Mouse (Mus musculus) brain, embryonic 14.5 days (tissue): ENCODE measurements around the gene Bach2.

ENCODE experiments used
- CTCF ChIP-seq: fragments of 200-500 bp; IDR thresholded peaks from 2 replicates; pipeline ENCODE4 v1.5.1; 2012; ENCODE audit warnings: inconsistent platforms, mild to moderate bottlenecking, moderate library complexity, borderline replicate concordance; ENCODE audit not compliant: insufficient read depth, insufficient read length; ENCODE audit errors: extremely low read depth
- POLR2A ChIP-seq: fragments of 200-500 bp; IDR thresholded peaks from 2 replicates; pipeline ENCODE4 v1.6.1; 2012; ENCODE audit warnings: mild to moderate bottlenecking, inconsistent platforms, borderline replicate concordance; ENCODE audit not compliant: poor library complexity, insufficient read depth, insufficient read length, severe bottlenecking; ENCODE audit errors: extremely low read depth

DNA sequence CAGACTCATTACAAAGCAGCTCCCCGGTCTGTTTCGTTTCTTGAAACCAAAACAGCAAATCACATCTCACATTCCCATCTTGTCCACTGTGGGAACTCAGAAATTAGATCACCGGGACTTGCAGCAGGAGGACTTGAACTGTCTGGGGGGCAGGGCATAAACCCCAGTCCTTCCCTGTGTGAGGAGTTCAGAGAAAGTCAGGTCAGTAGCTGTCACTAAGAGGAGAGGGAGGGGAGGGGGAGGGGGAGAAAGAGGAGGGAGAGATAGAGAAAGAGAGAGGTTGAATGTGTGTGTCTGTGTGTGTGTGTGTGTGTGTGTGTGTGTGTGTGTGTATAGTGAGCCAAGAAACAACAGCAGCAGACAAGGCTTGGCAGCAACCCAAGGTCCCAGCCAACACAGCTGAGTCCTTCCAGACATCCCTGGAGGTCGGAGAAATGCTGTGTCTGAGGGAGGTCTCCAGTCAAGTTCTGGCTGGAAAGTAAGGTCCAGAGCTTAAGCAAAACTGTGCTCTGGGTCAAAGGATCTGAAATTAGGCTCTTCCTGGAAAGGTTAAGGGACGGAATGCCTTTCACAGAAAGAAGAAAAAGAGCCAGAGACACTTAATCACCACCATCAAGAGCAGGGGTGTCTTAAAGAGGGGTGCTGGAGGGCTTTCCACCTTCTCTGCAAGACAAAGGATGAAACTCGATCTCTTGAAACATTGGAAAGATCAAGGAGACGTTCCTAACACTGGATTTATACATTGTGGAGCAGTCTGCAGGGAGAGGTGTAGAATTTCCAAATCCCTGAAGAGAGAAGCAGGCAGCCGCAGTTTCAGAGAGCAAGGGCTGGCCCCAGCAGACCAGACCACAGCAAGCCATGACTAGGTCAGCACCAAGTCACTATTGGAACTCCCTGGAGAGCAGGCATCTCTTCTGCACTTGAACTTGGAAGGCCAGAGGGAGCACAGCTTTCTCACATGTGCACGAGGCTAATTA, 42.4 kb upstream of the Bach2 start:
- TF ChIP-seq CTCF = no peak
- TF ChIP-seq POLR2A = no peak
